Mouse (Mus musculus) embryonic facial prominence, embryonic 11.5 days (tissue): ENCODE measurements around the gene Lrg1. TPM values are rescaled to one million over a fixed set of nuclear protein-coding genes. Genes with fewer than 3 reads are reported as not detected.

Source experiments
- ATAC-seq: fragments of 200-750 bp; cut with Nextera tagmentation; replicated peaks from 2 replicates; pipeline ENCODE4 v1.8.0; 2017; ENCODE audit warnings: low read depth; ENCODE audit not compliant: insufficient number of reproducible peaks, low FRiP score, low TSS enrichment
- DNase-seq: peaks from one replicate; pipeline ENCODE4 v3.0.0-alpha.2; 2015; ENCODE audit warnings: low spot score
- H3K27ac ChIP-seq: fragments of 300-500 bp; sonication (generic); replicated peaks from 2 replicates; pipeline ENCODE4 v1.5.1; 2014; ENCODE audit warnings: mild to moderate bottlenecking, low read depth, low read length, control low read depth
- H3K27me3 ChIP-seq: fragments of 300-500 bp; sonication (generic); 2 replicates; pipeline ENCODE4 v1.6.1; 2014; ENCODE audit warnings: mild to moderate bottlenecking, low read length, moderate library complexity, mixed read lengths; ENCODE audit not compliant: control insufficient read depth, insufficient read depth
- H3K36me3 ChIP-seq: fragments of 300-500 bp; sonication (generic); replicated peaks from 2 replicates; pipeline ENCODE4 v1.6.1; 2014; ENCODE audit warnings: low read depth, mild to moderate bottlenecking, low read length, moderate library complexity, mixed read lengths; ENCODE audit not compliant: control insufficient read depth, insufficient read depth
- H3K4me1 ChIP-seq: fragments of 300-500 bp; sonication (generic); 2 replicates; pipeline ENCODE4 v1.6.1; 2014; ENCODE audit warnings: low read length, mixed read lengths; ENCODE audit not compliant: control insufficient read depth, insufficient read depth
- H3K4me2 ChIP-seq: fragments of 300-500 bp; sonication (generic); 2 replicates; pipeline ENCODE4 v1.6.1; 2014; ENCODE audit warnings: low read depth, mild to moderate bottlenecking, control low read depth, low read length, moderate library complexity
- H3K4me3 ChIP-seq: fragments of 300-500 bp; sonication (generic); 2 replicates; pipeline ENCODE4 v1.5.1; 2014; ENCODE audit warnings: low read depth, low read length, control low read depth
- H3K9ac ChIP-seq: fragments of 300-500 bp; sonication (generic); replicated peaks from 2 replicates; pipeline ENCODE4 v1.6.1; 2014; ENCODE audit warnings: mild to moderate bottlenecking, control low read depth, low read length
- H3K9me3 ChIP-seq: fragments of 300-500 bp; sonication (generic); replicated peaks from 2 replicates; pipeline ENCODE4 v1.6.1; 2016; ENCODE audit warnings: mild to moderate bottlenecking, low read length, inconsistent platforms, mixed read lengths; ENCODE audit not compliant: control insufficient read depth
- WGBS: fragments of 180-500 bp; shearing (Covaris S2); extraction: QIAGEN DNeasy Blood & Tissue Kit; methylation state at CpG from one replicate; pipeline ENCODE4 v1.1.7; 2014; 5-methylcytosine and 5-hydroxymethylcytosine counted together
- polyA plus RNA-seq: library from polyadenylated mRNA; unstranded; fragments of >200 nt; fragmentation: Nextera tagmentation; extraction: Ambion mirVana; gene quantifications from 2 replicates; pipeline ENCODE4 v1.2.1, GENCODE M21; 2014

Gene Lrg1
- polyA plus RNA-seq: not detected in 2 replicates

DNA sequence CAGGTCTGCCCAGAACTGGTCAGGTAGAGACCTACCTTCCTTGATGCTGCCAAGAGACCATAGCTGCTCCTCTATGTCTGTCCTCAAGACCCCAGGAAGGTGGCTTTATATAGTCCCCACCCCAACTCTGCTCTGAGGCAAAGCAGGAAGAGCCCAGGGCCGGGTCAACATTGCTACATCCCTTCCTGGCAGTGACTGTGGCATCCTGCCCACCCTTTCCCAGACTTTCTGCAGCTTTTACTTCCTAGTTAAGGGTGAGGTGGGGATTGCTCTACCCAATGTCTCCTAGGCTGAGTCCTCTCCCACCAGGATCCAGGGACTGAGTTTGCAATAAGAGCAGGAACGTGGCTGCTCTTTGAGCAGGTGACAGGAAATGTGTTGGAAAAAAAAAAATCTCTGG lies at the start of gene Lrg1:
TSS of gene Lrg1 (minus strand) at position 176 of the 400 bp plus-strand sequence.
- DNase-seq: no peak
- no peak within 1 kb of the TSS for H3K9ac ChIP-seq
- no peaks in the 10 kb centered on the region for H3K36me3 ChIP-seq
- peaks cover 4% of the 10 kb centered on the region for H3K9me3 ChIP-seq
- H3K4me3 ChIP-seq: no peak within 1 kb of the TSS
- H3K4me1 ChIP-seq: peaks cover 8% of the 10 kb centered on the region; the same call in 1 of the 2 replicates
- peaks cover 56% of the 10 kb centered on the region for H3K27me3 ChIP-seq
- no peak within 1 kb of the TSS for H3K4me2 ChIP-seq
- WGBS: 66% methylated on average over 2 of the region's 2 CpGs
- no peak within 1 kb of the TSS for H3K27ac ChIP-seq
- ATAC-seq: no peak

DNA sequence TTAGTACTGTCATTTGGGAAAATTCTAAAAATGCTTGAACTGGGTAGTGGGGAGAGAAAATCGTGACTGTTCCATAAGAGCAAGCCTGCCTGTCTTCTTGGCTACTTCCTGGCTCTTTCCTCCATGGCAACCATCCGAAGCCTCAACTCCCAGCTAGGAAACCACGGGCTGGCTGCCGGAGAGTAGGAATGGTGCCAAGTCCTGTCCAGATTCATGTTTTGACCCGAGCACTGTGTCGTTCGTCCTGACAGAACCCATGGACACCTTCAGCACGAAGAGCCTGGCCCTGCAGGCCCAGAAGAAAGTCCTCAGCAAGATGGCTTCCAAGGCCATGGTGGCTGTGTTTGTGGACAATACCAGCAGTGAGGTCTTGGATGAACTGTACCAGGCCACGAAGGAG lies 49.7 kb upstream of the Lrg1 start:
- Histone ChIP-seq H3K4me3 (no peak overlapping the region), H3K36me3 (no peaks in the 10 kb centered on the region), H3K9me3 (no peaks in the 10 kb centered on the region), H3K27ac (no peak overlapping the region), H3K4me1 (no peaks in the 10 kb centered on the region), H3K9ac (no peak overlapping the region), H3K27me3 (no peaks in the 10 kb centered on the region), H3K4me2 (no peak overlapping the region)
- DNase-seq: no peak
- no peak for ATAC-seq
- 78% methylated on average over 9 of the region's 9 CpGs for WGBS

DNA sequence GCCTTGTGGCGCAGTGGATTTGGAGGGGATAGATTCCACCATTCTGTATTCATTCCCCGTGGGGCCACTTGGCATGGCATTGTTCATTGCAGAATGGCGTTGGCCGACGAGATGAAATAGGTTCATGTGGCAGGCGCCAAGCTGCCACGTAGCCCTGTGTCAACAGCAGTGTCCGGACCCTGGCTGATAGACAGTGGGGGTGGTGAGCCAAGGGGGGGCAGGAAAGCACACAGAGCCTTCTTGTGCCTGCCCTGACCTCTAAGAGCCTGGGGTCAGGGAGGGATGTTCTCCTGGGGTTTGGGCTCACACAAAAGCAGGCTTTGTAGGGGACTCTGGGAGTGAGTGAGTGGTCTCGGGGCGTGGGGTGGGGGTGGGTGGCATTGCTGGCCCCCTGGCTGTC lies 48.8 kb upstream of the Lrg1 start:
- Histone ChIP-seq H3K4me1 (no peaks in the 10 kb centered on the region), H3K9me3 (no peaks in the 10 kb centered on the region), H3K27me3 (no peaks in the 10 kb centered on the region), H3K9ac (no peak overlapping the region), H3K4me2 (no peak overlapping the region), H3K4me3 (no peak overlapping the region), H3K27ac (no peak overlapping the region), H3K36me3 (no peaks in the 10 kb centered on the region)
- peak; percentile 16 for DNase-seq
- 25% methylated on average over 10 of the region's 10 CpGs for WGBS
- ATAC-seq: 0 out of 2 replicates have a peak, but pooled peaks have one; percentile 26

GRCm38 (mm10) chr17:56169830-56170229 lies 48.0 kb upstream of the Lrg1 start:
- H3K4me1 ChIP-seq: no peaks in the 10 kb centered on the region
- ATAC-seq (no peak), DNase-seq (no peak)
- H3K4me2 ChIP-seq: no peak overlapping the region
- no peak overlapping the region for H3K9ac ChIP-seq
- H3K27me3 ChIP-seq: no peaks in the 10 kb centered on the region
- H3K27ac ChIP-seq: 0 out of 2 replicates have a peak overlapping the region, but pooled peaks have one; percentile 16
- no peaks in the 10 kb centered on the region for H3K9me3 ChIP-seq
- H3K36me3 ChIP-seq: no peaks in the 10 kb centered on the region
- 46% methylated on average over 6 of the region's 6 CpGs for WGBS
- H3K4me3 ChIP-seq: no peak overlapping the region

DNA sequence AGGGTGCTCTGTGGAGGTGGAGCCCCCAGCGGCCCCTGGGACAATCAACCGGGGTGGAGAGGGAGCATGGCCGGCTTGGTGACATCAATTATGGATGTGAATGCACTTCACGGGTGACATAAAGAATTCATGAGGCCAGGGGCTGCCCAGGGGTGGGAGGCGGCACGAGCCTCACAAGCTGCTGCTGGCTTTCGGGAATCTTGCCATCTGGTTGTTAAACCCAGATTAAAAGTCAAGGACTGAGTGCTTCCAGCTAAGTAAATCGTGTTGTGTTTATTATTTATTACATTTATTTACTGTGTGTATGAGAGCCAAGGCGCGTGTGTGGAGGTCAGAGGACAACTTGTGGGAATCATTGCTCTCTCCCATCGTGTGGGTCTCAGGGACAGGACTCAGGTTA lies 43.9 kb upstream of the Lrg1 start:
- Histone ChIP-seq H3K9me3 (no peaks in the 10 kb centered on the region), H3K4me1 (no peaks in the 10 kb centered on the region), H3K4me3 (no peak overlapping the region), H3K9ac (no peak overlapping the region), H3K36me3 (no peaks in the 10 kb centered on the region), H3K4me2 (no peak overlapping the region), H3K27ac (no peak overlapping the region), H3K27me3 (no peaks in the 10 kb centered on the region)
- WGBS: 73% methylated on average over 11 of the region's 11 CpGs
- no peak for DNase-seq
- ATAC-seq: no peak

- no peaks in the 10 kb centered on the region for H3K4me1 ChIP-seq
- no peaks in the 10 kb centered on the region for H3K9me3 ChIP-seq
- H3K36me3 ChIP-seq: no peaks in the 10 kb centered on the region
- no peak overlapping the region for H3K4me3 ChIP-seq
- no peak for DNase-seq
- no peak overlapping the region for H3K9ac ChIP-seq
- no peak overlapping the region for H3K27ac ChIP-seq
- ATAC-seq: no peak
- WGBS: 84% methylated on average over 3 of the region's 3 CpGs
- H3K4me2 ChIP-seq: no peak overlapping the region
- no peaks in the 10 kb centered on the region for H3K27me3 ChIP-seq
These were observed 42.7 kb upstream of the Lrg1 start for GRCm38 (mm10) chr17:56164510-56164909.

DNA sequence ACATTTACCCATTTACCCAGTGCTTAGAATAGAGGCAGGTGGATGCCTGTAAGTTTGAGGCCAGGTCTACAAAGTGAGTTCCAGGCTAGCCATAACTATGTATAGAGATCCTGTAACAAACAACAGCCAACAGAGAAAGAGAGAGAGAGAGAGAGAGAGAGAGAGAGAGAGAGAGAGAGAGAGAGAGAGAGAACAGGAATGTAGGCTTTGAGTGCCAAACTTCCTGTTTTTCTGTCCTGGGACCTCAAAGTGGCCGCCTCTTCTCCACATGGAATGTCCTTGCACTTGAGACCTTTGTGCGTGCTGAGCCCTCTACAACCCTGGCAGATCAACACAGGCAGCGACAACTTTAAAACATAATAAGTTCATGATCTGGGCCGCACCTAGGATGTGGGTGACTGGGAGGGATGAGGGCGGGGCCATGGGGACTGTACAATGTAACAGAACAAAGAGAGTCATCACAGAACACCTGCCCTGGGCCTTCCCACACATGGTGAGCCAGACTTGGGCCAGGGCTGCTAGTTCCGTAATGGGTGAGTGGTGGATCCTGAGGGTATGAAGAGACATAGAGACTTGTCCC lies 41.8 kb upstream of the Lrg1 start:
- H3K4me1 ChIP-seq: no peaks in the 10 kb centered on the region
- ATAC-seq (no peak), DNase-seq (no peak)
- no peaks in the 10 kb centered on the region for H3K9me3 ChIP-seq
- H3K4me2 ChIP-seq: no peak overlapping the region
- WGBS: 82% methylated on average over 6 of the region's 6 CpGs
- no peak overlapping the region; the same call in 1 of the 2 replicates for H3K4me3 ChIP-seq
- no peak overlapping the region for H3K27ac ChIP-seq
- no peaks in the 10 kb centered on the region for H3K36me3 ChIP-seq
- no peak overlapping the region for H3K9ac ChIP-seq
- no peaks in the 10 kb centered on the region for H3K27me3 ChIP-seq

DNA sequence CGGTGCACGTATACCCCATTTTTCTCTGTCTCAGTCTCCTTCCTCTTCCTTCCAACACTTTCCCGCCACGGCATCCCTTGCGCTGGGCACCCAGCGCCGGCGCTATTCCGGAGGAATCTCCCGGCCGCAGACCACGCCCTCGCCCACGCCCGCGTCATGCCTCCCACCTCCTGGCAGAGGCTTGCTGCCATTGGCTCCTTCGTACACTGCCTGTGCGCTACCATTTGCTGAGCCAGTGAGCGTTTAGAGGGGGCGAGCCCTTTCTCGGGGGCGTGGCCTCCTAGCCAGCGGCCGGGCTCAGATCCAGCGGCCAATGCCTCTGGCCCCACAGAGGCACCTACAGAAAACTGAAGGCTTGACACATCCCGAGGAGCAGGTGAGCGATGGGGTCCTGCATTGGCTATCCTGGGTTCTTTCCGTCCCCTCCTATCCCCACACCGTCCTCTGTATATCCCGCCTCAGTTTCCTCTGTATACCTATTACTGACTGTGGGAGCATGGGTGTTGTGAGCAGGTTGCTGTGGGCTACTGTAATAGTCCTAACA lies 40.5 kb upstream of the Lrg1 start, which contains the start of gene Tnfaip8l1:
TSS of gene Tnfaip8l1 (plus strand) at position 247 of the 544 bp plus-strand sequence.
- peak within 1 kb of the TSS; percentile 47 for H3K4me3 ChIP-seq
- peak; percentile 95 for DNase-seq
- H3K27me3 ChIP-seq: no peaks in the 10 kb centered on the region
- peak; percentile 98 for ATAC-seq
- peak within 1 kb of the TSS; percentile 48 for H3K9ac ChIP-seq
- under 1% methylated on average over 30 of the region's 30 CpGs for WGBS
- H3K9me3 ChIP-seq: no peaks in the 10 kb centered on the region
- no peaks in the 10 kb centered on the region for H3K36me3 ChIP-seq
- H3K4me2 ChIP-seq: peak within 1 kb of the TSS; percentile 81
- H3K4me1 ChIP-seq: no peaks in the 10 kb centered on the region
- H3K27ac ChIP-seq: no peak within 1 kb of the TSS
